Mouse (Mus musculus) hindbrain, embryonic 10.5 days (tissue): ENCODE data around the gene Higd2a. TPM values are rescaled to one million over a fixed set of nuclear protein-coding genes. Genes with fewer than 3 reads are reported as not detected.
A peak's percentile ranks its signal among the peaks of the same experiment; 100 is the strongest.

Source experiments
- DNase-seq: peaks from one replicate; pipeline ENCODE4 v3.0.0-alpha.2; 2017; ENCODE audit warnings: low spot score
- H3K27ac ChIP-seq: fragments of 300-500 bp; sonication (generic); 2 replicates; pipeline ENCODE4 v1.5.1; 2016; ENCODE audit warnings: mild to moderate bottlenecking, moderate library complexity
- H3K27me3 ChIP-seq: fragments of 300-500 bp; sonication (generic); 2 replicates; pipeline ENCODE4 v1.6.1; 2016; ENCODE audit warnings: mild to moderate bottlenecking; ENCODE audit not compliant: poor library complexity, insufficient read depth, severe bottlenecking
- H3K36me3 ChIP-seq: fragments of 300-500 bp; sonication (generic); 2 replicates; pipeline ENCODE4 v1.6.1; 2016; ENCODE audit warnings: mild to moderate bottlenecking, moderate library complexity
- H3K4me1 ChIP-seq: fragments of 300-500 bp; sonication (generic); replicated peaks from 2 replicates; pipeline ENCODE4 v1.6.1; 2016; ENCODE audit warnings: mild to moderate bottlenecking
- H3K4me3 ChIP-seq: fragments of 300-500 bp; sonication (generic); 2 replicates; pipeline ENCODE4 v1.5.1; 2016; ENCODE audit warnings: mild to moderate bottlenecking, moderate library complexity
- H3K9me3 ChIP-seq: fragments of 300-500 bp; sonication (generic); 2 replicates; pipeline ENCODE4 v1.6.1; 2016; ENCODE audit warnings: mild to moderate bottlenecking, moderate library complexity
- WGBS: fragments of 180-500 bp; shearing (Covaris S2); methylation state at CpG from one replicate; pipeline ENCODE4 v1.1.7; 2016; 5-methylcytosine and 5-hydroxymethylcytosine counted together
- polyA plus RNA-seq: library from polyadenylated mRNA; unstranded; fragments of >200 nt; fragmentation: Nextera tagmentation; extraction: Ambion mirVana; gene quantifications from 2 replicates; pipeline ENCODE4 v1.2.1, GENCODE M21; 2016

The Higd2a gene
- polyA plus RNA-seq: 163 and 174 TPM in 2 replicates

DNA sequence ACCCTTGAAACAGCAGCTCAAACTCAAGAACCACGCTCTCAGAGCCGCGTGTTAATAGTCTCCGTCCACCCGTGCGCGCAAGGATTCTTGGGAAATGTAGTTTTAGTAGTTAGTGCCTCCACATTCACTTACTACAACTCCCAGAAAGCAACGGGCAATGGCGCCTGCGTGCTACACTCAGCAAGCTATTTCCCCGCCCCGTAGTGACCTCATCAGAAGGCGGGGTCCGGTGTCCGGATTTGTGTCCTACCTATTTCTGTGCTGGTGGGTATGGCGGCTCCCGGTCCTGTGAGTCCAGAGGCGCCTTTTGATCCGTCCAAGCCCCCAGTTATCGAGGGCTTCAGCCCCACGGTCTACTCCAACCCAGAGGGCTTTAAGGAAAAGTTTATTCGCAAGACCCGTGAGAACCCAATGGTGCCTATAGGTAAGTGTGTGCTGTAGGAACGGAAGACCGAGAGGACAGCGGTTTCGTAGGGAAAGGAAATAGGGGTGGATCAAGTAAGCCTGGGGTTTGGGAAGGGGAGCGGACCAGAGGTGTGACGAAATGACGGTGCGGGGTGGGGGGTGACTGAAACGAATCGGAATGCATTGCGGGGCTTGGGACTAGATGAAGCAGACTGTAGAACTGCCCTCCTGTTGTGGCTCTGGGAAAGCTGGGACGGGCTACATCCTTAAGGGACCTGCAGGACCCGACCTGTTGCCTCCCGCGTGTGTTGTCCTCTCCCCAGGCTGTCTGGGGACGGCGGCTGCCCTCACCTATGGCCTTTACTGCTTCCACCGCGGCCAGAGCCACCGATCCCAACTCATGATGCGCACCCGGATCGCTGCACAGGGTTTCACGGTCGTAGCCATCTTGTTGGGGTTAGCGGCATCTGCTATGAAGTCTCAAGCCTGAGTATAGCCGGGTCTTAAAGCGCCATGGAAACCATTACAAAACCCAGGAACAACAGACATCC lies at the start of gene Higd2a, which contains the start of gene Nop16:
Higd2a (plus strand) TSS at position 212 of the 956 bp plus-strand sequence.
Nop16 (minus strand) TSS at position 95 of the 956 bp plus-strand sequence.
- WGBS: under 1% methylated on average over 51 of the region's 51 CpGs

DNA sequence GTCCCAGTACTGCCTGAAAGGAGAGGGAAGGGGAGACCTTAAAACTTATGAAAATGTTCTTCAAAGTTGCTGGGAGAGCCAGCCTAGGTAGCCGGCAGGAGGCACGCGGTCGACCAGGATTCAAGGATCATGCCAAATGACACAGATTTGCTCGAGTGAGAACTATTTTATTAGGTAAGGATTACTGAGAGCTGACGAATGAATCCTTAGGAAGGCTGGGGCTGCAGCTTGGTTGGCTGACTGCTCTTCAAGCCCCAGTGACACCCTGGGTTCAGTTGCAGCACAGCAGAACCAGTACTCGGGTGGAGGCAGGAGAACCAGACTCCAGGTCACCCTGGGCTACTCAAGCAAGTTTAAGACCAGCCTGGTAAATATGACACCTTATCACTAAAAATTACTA lies 42.0 kb upstream of the Higd2a start:
- H3K9me3 ChIP-seq: no peaks in the 10 kb centered on the region
- H3K36me3 ChIP-seq: peaks cover 81% of the 10 kb centered on the region
- no peak overlapping the region for H3K27ac ChIP-seq
- no peaks in the 10 kb centered on the region for H3K27me3 ChIP-seq
- 88% methylated on average over 7 of the region's 7 CpGs for WGBS
- H3K4me1 ChIP-seq: no peaks in the 10 kb centered on the region
- no peak overlapping the region for H3K4me3 ChIP-seq
- no peak for DNase-seq

More for the DNA sequence above, at the start of gene Higd2a, which contains the start of gene Nop16:
- Histone ChIP-seq H3K36me3 (peaks cover 48% of the 10 kb centered on the region), H3K27me3 (no peaks in the 10 kb centered on the region), H3K27ac (peak within 1 kb of the TSS; percentile 86), H3K9me3 (no peaks in the 10 kb centered on the region), H3K4me1 (peaks cover 26% of the 10 kb centered on the region), H3K4me3 (peak within 1 kb of the TSS; percentile 86)
- DNase-seq: peak; percentile 96

DNA sequence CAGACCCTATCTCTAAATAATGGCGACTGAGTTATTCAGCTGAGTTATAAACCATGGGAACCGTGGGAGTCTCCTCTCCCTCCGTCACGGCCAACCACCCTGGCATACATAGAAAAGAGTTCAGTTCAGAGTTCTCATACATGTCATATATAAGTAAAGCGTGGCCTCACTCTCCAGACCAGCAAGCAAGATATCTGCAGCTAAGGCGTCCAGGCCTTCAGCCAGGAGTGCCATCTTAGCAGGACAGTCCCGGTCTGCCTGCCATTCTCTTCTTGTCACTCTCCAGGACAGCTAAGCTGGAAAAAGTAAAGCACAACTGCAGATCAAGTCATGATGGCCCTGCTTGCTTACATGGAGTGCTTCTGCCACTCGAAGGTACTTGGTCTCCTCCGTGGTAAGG lies 33.8 kb upstream of the Higd2a start:
- no peaks in the 10 kb centered on the region for H3K4me1 ChIP-seq
- 94% methylated on average over 9 of the region's 9 CpGs for WGBS
- no peaks in the 10 kb centered on the region for H3K9me3 ChIP-seq
- H3K27ac ChIP-seq: no peak overlapping the region
- no peak for DNase-seq
- H3K36me3 ChIP-seq: peaks cover 99% of the 10 kb centered on the region
- H3K4me3 ChIP-seq: no peak overlapping the region
- H3K27me3 ChIP-seq: no peaks in the 10 kb centered on the region

DNA sequence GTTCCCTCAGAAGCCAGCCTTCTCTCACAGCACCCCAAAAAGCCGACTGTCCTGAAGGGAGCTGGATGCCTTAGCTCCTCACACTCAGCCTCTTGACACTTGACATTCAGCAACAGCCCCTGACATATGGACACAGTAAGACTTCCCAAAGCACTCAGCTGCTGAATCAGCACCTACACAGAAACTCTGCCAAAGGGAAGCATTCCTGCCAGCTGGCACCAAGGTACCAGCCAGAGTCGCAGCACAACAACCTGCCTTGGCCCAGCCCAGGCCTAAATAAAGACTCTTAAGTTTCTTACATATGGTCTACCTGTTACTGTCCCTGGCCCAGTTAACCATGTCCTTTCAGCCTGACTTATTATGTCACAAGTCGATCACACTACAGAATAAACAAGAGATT lies 33.2 kb upstream of the Higd2a start:
- H3K4me3 ChIP-seq: no peak overlapping the region
- H3K27ac ChIP-seq: no peak overlapping the region
- H3K9me3 ChIP-seq: no peaks in the 10 kb centered on the region
- H3K27me3 ChIP-seq: no peaks in the 10 kb centered on the region
- H3K4me1 ChIP-seq: no peaks in the 10 kb centered on the region
- DNase-seq: no peak
- H3K36me3 ChIP-seq: peaks cover 99% of the 10 kb centered on the region
- 93% methylated on average over 3 of the region's 3 CpGs for WGBS

DNA sequence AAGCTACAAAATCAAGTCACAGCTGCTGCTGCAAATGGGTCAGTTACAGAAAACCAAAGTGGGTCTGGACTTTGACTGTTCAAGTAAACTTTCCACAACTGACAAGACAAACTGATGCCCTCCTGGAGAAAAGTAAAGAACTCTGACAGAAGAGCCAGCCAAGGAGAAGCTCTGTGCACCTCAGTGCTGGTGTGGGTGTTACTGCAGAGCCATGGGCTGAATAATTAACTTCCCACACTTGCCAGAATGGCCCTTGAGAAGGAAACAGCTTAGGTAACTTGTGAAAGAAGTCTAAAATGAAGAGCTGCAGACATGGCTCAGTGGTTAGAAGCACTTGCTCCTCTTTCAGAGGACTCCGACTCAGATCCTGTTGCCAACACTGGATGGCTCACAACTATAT lies 32.4 kb upstream of the Higd2a start:
- 96% methylated on average over 1 of the region's 1 CpGs for WGBS
- Histone ChIP-seq H3K27me3 (no peaks in the 10 kb centered on the region), H3K27ac (no peak overlapping the region), H3K4me3 (no peak overlapping the region), H3K9me3 (no peaks in the 10 kb centered on the region), H3K4me1 (no peaks in the 10 kb centered on the region), H3K36me3 (peaks cover 99% of the 10 kb centered on the region)
- DNase-seq: no peak

DNA sequence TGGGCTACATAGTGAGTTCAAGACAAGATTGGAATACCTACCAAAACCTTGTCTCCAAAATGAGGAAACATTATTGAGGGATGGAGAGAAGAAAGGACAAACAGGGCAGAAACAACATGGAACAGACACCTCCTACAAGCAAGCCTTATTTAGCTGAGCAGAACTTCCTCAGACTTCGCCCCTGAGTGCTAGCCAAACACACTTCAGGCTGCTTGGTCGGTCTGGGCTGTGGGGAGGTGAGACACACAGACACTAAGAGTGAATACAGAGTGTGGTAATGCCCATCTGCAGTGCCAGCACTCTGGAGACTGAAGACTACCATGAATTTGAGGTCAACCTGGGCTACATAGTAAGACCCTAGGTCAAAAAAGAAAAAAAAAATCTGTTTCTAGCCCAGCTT lies 30.4 kb upstream of the Higd2a start:
- H3K9me3 ChIP-seq: no peaks in the 10 kb centered on the region
- WGBS: 94% methylated on average over 2 of the region's 2 CpGs
- no peak overlapping the region for H3K4me3 ChIP-seq
- H3K27ac ChIP-seq: no peak overlapping the region
- H3K4me1 ChIP-seq: peaks cover 10% of the 10 kb centered on the region
- DNase-seq: no peak
- no peaks in the 10 kb centered on the region for H3K27me3 ChIP-seq
- H3K36me3 ChIP-seq: peaks cover 92% of the 10 kb centered on the region

DNA sequence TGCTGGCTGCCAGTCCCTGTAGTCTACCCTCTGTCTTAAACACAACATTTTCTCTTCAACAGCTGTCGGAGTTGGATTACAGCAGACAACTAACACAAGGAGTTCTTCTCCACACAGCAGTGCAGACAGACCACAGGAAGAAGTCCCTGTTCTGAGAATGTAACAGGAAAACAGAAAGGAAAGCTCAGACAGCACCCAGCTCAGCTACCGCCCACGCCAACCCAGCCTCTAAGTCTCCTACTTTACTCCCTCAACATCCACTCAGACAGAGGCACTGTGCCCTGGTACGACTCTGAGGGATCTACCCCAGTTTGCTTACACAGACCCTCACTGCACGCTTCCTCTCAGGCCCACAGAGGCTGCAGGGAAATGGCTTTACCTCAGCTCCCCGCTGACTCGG lies 29.4 kb upstream of the Higd2a start:
- H3K4me1 ChIP-seq: peaks cover 13% of the 10 kb centered on the region
- 91% methylated on average over 7 of the region's 7 CpGs for WGBS
- no peak overlapping the region for H3K4me3 ChIP-seq
- H3K27ac ChIP-seq: no peak overlapping the region
- H3K27me3 ChIP-seq: no peaks in the 10 kb centered on the region
- DNase-seq: no peak
- H3K9me3 ChIP-seq: no peaks in the 10 kb centered on the region
- peaks cover 82% of the 10 kb centered on the region for H3K36me3 ChIP-seq

DNA sequence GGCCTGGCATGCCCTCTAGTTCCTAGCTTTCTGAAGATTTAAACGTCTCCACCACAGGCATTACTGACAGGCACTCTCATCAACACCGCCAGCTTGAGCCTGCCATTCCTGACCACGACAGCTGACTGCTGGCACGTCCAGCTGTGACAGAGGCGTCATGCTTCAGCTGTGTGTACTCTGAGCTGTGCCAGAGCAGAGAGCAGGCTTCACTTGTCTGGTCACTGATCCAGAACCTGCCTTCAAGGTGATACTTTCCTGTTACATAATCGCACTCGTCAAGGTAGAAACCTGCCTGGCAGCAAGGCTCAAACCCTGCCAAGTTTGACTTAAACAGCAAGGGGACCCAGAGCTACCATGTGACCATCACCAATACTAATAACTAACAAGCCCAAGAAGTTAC lies 27.4 kb upstream of the Higd2a start:
- no peak for DNase-seq
- WGBS: 85% methylated on average over 7 of the region's 7 CpGs
- H3K9me3 ChIP-seq: no peaks in the 10 kb centered on the region
- H3K4me3 ChIP-seq: no peak overlapping the region
- no peaks in the 10 kb centered on the region for H3K27me3 ChIP-seq
- H3K36me3 ChIP-seq: peaks cover 63% of the 10 kb centered on the region
- H3K4me1 ChIP-seq: peaks cover 17% of the 10 kb centered on the region
- no peak overlapping the region for H3K27ac ChIP-seq

DNA sequence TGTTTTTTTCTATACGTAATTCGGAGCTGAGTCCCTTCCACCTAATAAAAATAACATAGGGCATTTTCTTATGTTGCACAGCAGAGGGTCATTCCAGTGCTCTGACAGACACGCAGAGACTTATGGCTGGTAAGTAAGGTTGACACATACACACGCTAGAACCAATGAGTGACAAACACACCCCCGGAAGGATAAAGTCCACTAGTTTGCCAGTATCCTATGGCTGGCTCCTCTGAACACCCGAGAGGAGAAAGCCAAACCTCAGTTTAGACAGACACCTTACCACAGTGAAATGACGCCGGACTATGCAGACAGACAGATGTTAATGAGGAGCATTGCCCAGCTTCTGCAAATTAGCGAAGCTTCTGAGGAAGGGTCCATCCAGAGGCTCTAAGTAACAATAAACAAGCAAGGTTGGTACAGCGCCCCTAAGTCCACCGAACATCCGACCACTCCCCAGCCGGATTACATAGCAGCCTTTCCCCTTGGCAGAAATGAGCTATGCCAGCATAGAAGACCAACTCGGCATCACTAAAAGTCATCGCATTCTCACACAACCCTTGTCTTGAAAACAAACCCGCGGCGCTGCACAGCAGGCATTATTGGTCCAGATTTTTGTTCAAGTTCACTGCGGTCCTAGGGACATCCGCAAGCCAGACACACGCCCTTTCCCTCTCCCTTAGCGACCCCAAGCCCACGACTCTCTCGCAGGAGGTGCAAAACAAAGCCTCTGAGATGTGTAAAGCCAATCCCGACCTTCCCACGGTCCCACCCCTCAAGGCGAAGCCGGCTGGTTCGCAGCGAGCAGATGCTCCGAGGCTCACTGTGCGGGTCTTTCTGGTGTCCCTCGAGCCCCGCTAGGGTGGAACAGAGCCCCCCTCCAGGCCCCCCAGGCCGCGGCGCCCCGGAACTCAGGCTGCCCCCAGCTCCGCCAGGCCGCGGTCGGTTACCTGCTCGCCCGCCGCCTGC lies 25.5 kb upstream of the Higd2a start:
- Histone ChIP-seq H3K27ac (peak overlapping the region; percentile 97), H3K4me1 (peaks cover 20% of the 10 kb centered on the region), H3K4me3 (peak overlapping the region; percentile 97), H3K36me3 (peaks cover 43% of the 10 kb centered on the region), H3K27me3 (no peaks in the 10 kb centered on the region), H3K9me3 (no peaks in the 10 kb centered on the region)
- peak; percentile 46 for DNase-seq
- 14% methylated on average over 45 of the region's 45 CpGs for WGBS

DNA sequence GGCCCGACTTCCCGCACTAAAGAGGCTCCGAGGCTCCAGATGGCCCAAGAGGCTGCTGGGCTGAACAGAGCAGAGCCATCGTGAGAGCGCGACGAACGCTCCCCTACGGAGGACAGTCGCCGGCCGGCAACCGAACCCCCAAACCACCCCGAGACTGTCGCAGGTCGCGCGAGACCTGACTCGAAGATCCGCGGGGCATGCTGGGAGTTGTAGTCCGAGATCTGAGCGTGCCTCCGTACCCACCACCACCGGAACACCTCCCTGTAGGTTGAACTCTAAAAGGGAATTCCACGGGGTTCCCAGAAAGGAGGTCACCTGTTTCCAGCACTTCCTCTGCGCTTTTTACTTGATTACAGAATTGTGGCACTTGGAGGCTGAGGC lies 24.8 kb upstream of the Higd2a start, which contains the start of gene 4833439L19Rik:
4833439L19Rik (minus strand) TSS at position 235 of the 381 bp plus-strand sequence.
- Histone ChIP-seq H3K4me3 (peak within 1 kb of the TSS; percentile 97), H3K4me1 (peaks cover 20% of the 10 kb centered on the region), H3K27me3 (no peaks in the 10 kb centered on the region), H3K9me3 (no peaks in the 10 kb centered on the region), H3K27ac (peak within 1 kb of the TSS; percentile 97), H3K36me3 (peaks cover 37% of the 10 kb centered on the region)
- peak; percentile 94 for DNase-seq
- under 1% methylated on average over 27 of the region's 27 CpGs for WGBS

DNA sequence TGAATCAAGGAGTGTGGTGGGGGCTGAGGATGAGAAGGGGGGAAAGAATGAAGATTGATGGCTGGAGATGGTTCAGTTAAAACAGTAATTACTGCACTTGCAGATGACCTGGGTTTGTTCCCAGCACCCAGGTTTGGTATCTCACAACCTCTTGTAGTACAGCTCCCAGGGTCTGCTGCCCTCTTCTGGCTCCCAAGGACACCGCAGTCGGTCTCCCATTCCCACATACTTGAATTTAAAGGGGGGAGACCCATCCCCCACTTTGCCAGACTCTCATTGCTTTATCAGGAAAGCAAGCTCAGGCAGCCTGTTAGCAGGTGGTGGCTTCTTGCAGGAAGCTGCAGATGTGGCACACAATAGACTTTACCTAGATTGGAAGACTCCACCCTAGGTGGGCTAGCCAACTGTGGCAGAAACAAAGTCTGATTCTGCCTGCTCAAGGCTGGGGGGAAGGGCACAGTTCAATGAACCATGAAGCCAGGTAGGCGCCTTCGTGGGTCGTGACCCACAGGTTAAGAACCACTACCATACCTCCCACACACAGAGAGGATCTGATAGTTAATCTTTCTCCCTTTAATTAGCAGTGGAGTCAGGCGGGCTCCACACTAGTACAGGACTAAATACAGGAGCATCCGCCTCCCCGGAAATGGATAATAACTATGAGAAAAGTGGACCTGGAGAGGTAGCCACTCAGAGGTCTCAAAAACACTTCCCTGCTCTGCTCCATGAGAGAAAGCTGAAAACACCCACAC lies 24.2 kb upstream of the Higd2a start:
- 43% methylated on average over 8 of the region's 8 CpGs for WGBS

DNA sequence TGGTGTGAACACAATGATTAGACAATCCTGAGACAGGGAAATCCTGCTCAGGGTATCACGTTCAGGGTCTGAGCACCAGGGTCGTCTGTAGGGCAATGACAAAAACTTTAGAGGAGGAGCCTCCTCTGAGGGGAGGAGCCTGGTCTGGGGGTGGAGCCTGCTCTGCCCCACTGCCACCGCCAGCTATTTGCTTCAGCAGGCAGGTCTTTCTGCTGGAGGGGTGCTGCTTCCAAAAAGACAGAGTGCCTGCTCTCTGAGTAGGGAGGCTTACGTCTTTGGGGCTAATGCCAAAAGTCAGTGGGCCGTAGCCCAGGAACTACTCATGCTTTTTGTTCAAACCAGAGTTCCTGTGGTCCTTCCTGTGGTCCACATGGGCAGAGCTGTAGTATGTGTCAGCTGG lies 21.6 kb upstream of the Higd2a start:
- H3K36me3 ChIP-seq: peaks cover 5% of the 10 kb centered on the region; the same call in 1 of the 2 replicates
- WGBS: 43% methylated on average over 5 of the region's 5 CpGs
- no peaks in the 10 kb centered on the region for H3K9me3 ChIP-seq

More for the DNA sequence above, 24.2 kb upstream of the Higd2a start:
- H3K27me3 ChIP-seq: no peaks in the 10 kb centered on the region
- H3K4me1 ChIP-seq: peaks cover 20% of the 10 kb centered on the region
- peaks cover 31% of the 10 kb centered on the region for H3K36me3 ChIP-seq
- peak; percentile 61 for DNase-seq
- H3K27ac ChIP-seq: peak overlapping the region; percentile 97
- no peaks in the 10 kb centered on the region for H3K9me3 ChIP-seq
- peak overlapping the region; percentile 97 for H3K4me3 ChIP-seq

More for the DNA sequence above, 21.6 kb upstream of the Higd2a start:
- Histone ChIP-seq H3K27ac (no peak overlapping the region), H3K27me3 (peaks cover 8% of the 10 kb centered on the region), H3K4me1 (peaks cover 20% of the 10 kb centered on the region), H3K4me3 (no peak overlapping the region)
- DNase-seq: no peak
